Comparison of ENCODE assay signal across 11 mouse cellular contexts in genomic region chr8:126797571-126798334, GRCm38 (mm10).
A peak's percentile ranks its signal among the peaks of the same experiment; 100 is the strongest.
DNase-seq lines count a peak whose midpoint lies in the region; ATAC-seq and TF ChIP-seq lines count a peak whose summit lies in the region.
"Had no signal": no experiment of that assay in that cellular context is flagged by ENCODE, and none has a peak within 500 bp of the region (broad histone marks: within the 10 kb centered on the region; RNA-seq: fewer than 3 reads in every experiment).

No protein-coding gene starts in this region.

- no peaks in the 10 kb centered on the region for H3K27me3 ChIP-seq in limb, embryonic 12.5 days
- H3K27me3 ChIP-seq in limb, embryonic 10.5 days (ENCODE audit: low read depth, poor library complexity, severe bottlenecking) = no peaks in the 10 kb centered on the region
- H3K27me3 ChIP-seq: forebrain, embryonic 13.5 days; neural tube, embryonic 13.5 days had no signal

- no peak for TF ChIP-seq POLR2A in bone marrow macrophage, adult 2 months (IDR thresholded peaks at IDR 0.05; ENCODE audit: borderline replicate concordance, low read depth, low read length)

- H3K4me3 ChIP-seq in limb, embryonic 12.5 days (replicated peaks) = no peak overlapping the region
- no peak overlapping the region for H3K4me3 ChIP-seq in limb, embryonic 10.5 days
- no peak overlapping the region for H3K4me3 ChIP-seq in bone marrow macrophage, adult 2 months (ENCODE audit: insufficient read depth, low read length)
- H3K4me3 ChIP-seq: forebrain, embryonic 13.5 days; neural tube, embryonic 13.5 days had no signal

- no peak overlapping the region; the same call in 1 of the 2 replicates for H3K9ac ChIP-seq in limb, embryonic 12.5 days (replicated peaks)
- H3K9ac ChIP-seq: forebrain, embryonic 13.5 days; liver, embryonic 14.5 days; neural tube, embryonic 13.5 days had no signal

- peak overlapping the region; percentile 42; the same call in 1 of the 2 replicates for H3K27ac ChIP-seq in limb, embryonic 12.5 days
- no peak overlapping the region for H3K27ac ChIP-seq in limb, embryonic 10.5 days
- H3K27ac ChIP-seq in bone marrow macrophage, adult 2 months (ENCODE audit: insufficient read depth, low read depth, low read length) = 0 out of 2 replicates have a peak overlapping the region, but pooled peaks have one; percentile 11
- H3K27ac ChIP-seq: forebrain, embryonic 13.5 days; liver, embryonic 14.5 days; neural tube, embryonic 13.5 days had no signal

- no peak for DNase-seq in limb, embryonic 10.5 days (ENCODE audit: low spot score)
- peak; percentile 32 for DNase-seq in heart, postnatal 4 days
- no peak for DNase-seq in urinary bladder, postnatal 10 days (ENCODE audit: low spot score)
- DNase-seq in liver = no peak
- no peak for DNase-seq in embryo, embryonic 10.5 days (ENCODE audit: low spot score)

- peaks cover 5% of the 10 kb centered on the region; the same call in 1 of the 2 replicates for H3K9me3 ChIP-seq in limb, embryonic 12.5 days
- no peaks in the 10 kb centered on the region for H3K9me3 ChIP-seq in limb, embryonic 10.5 days (replicated peaks)
- H3K9me3 ChIP-seq: forebrain, embryonic 13.5 days had no signal

- no peaks in the 10 kb centered on the region for H3K36me3 ChIP-seq in limb, embryonic 12.5 days
- H3K36me3 ChIP-seq in limb, embryonic 10.5 days = no peaks in the 10 kb centered on the region
- H3K36me3 ChIP-seq: neural tube, embryonic 13.5 days had no signal

- WGBS in limb, embryonic 12.5 days = 85% methylated on average over 9 of the region's 9 CpGs
- 93% methylated on average over 9 of the region's 9 CpGs for WGBS in limb, embryonic 10.5 days

- TF ChIP-seq CTCF in bone marrow macrophage, adult 2 months (IDR thresholded peaks at IDR 0.05; ENCODE audit: low read depth, low read length) = no peak

- no peak overlapping the region for H3K4me2 ChIP-seq in limb, embryonic 12.5 days
- H3K4me2 ChIP-seq: forebrain, embryonic 13.5 days; neural tube, embryonic 13.5 days had no signal

- no peak for ATAC-seq in limb, embryonic 12.5 days (ENCODE audit: insufficient number of reproducible peaks, insufficient read depth, low FRiP score, low TSS enrichment, low read depth)
- peak; percentile 29 for ATAC-seq in megakaryocyte progenitor cell, adult 5-6 weeks (replicated peaks; ENCODE audit: poor library complexity)
- ATAC-seq: forebrain, embryonic 13.5 days had no signal

- no peaks in the 10 kb centered on the region for H3K4me1 ChIP-seq in limb, embryonic 12.5 days (replicated peaks)
- H3K4me1 ChIP-seq in limb, embryonic 10.5 days = no peaks in the 10 kb centered on the region
- H3K4me1 ChIP-seq in bone marrow macrophage, adult 2 months (ENCODE audit: control insufficient read depth, insufficient read depth, low read length) = peaks cover 20% of the 10 kb centered on the region
- H3K4me1 ChIP-seq: forebrain, embryonic 13.5 days; neural tube, embryonic 13.5 days had no signal
